21 mouse cellular contexts compared by ENCODE assay signal in genomic region chr5:88645405-88645804, GRCm38 (mm10). TPM values are rescaled to one million over a fixed set of nuclear protein-coding genes. Genes with fewer than 3 reads are reported as not detected.
DNase-seq lines count a peak whose midpoint lies in the region; ATAC-seq and TF ChIP-seq lines count a peak whose summit lies in the region.
"Had no signal": no experiment of that assay in that cellular context is flagged by ENCODE, and none has a peak within 500 bp of the region (broad histone marks: within the 10 kb centered on the region; RNA-seq: fewer than 3 reads in every experiment).

No protein-coding gene starts in this region.

- no peak overlapping the region for H3K4me3 ChIP-seq in heart, embryonic 10.5 days
- H3K4me3 ChIP-seq in lung, postnatal 0 days (ENCODE audit: low read depth, low read length) = no peak overlapping the region
- H3K4me3 ChIP-seq in kidney, postnatal 0 days (replicated peaks; ENCODE audit: low read depth, low read length) = no peak overlapping the region
- no peak overlapping the region for H3K4me3 ChIP-seq in midbrain, embryonic 10.5 days
- H3K4me3 ChIP-seq: embryonic facial prominence, embryonic 12.5 days; forebrain, embryonic 15.5 days; hindbrain, embryonic 13.5 days had no signal

- no peak overlapping the region for H3K4me2 ChIP-seq in lung, postnatal 0 days (replicated peaks; ENCODE audit: low read depth, low read length)
- no peak overlapping the region for H3K4me2 ChIP-seq in kidney, postnatal 0 days (ENCODE audit: low read length)
- H3K4me2 ChIP-seq: embryonic facial prominence, embryonic 12.5 days; forebrain, embryonic 15.5 days; hindbrain, embryonic 13.5 days had no signal

- 68% methylated on average over 5 of the region's 5 CpGs for WGBS in heart, embryonic 10.5 days
- 39% methylated on average over 5 of the region's 5 CpGs for WGBS in lung, postnatal 0 days
- WGBS in kidney, postnatal 0 days = 48% methylated on average over 5 of the region's 5 CpGs
- 89% methylated on average over 5 of the region's 5 CpGs for WGBS in midbrain, embryonic 10.5 days

- TF ChIP-seq EP300 in lung, postnatal 0 days (IDR thresholded peaks at IDR 0.05) = no peak

- H3K36me3 ChIP-seq in heart, embryonic 10.5 days = peaks cover 61% of the 10 kb centered on the region
- peaks cover 4% of the 10 kb centered on the region for H3K36me3 ChIP-seq in lung, postnatal 0 days (ENCODE audit: insufficient read depth, low read length)
- peaks cover 35% of the 10 kb centered on the region for H3K36me3 ChIP-seq in kidney, postnatal 0 days (ENCODE audit: insufficient read depth, low read length)
- H3K36me3 ChIP-seq in midbrain, embryonic 10.5 days = peaks cover 98% of the 10 kb centered on the region

- peak; percentile 27 for DNase-seq in heart, adult 11 months
- no peak for DNase-seq in heart, embryonic 10.5 days (ENCODE audit: low spot score)
- DNase-seq in lung, postnatal 0 days (ENCODE audit: low spot score) = peak; percentile 16
- no peak for DNase-seq in lung, postnatal 4 days
- DNase-seq in kidney, postnatal 0 days (ENCODE audit: low spot score) = peak; percentile 10
- peak; percentile 65 to 79 for DNase-seq in kidney, postnatal 36 days
- no peak for DNase-seq in layer of hippocampus, adult 9-11 months
- no peak for DNase-seq in midbrain, embryonic 10.5 days (ENCODE audit: low spot score)
- DNase-seq: adrenal gland, postnatal 10 days; B cell, adult 2 months; cerebellum, adult 11-12 months; cerebellum, adult 9-10 months; cerebellum, postnatal 25 days; gastrocnemius, postnatal 25 days; heart, postnatal 10 days; heart, postnatal 4 days had no signal

- ATAC-seq in lung, postnatal 0 days = no peak
- peak; percentile 55; the same call in 1 of the 2 replicates for ATAC-seq in kidney, postnatal 0 days (replicated peaks; ENCODE audit: low FRiP score, low read depth)
- ATAC-seq: CD4-positive, CD25-positive, alpha-beta regulatory T cell, adult 4 months; forebrain, embryonic 15.5 days had no signal

- no peaks in the 10 kb centered on the region for H3K27me3 ChIP-seq in heart, embryonic 10.5 days (ENCODE audit: insufficient read depth, poor library complexity, severe bottlenecking)
- no peaks in the 10 kb centered on the region for H3K27me3 ChIP-seq in lung, postnatal 0 days (replicated peaks; ENCODE audit: insufficient read depth, low read length)
- H3K27me3 ChIP-seq in kidney, postnatal 0 days (ENCODE audit: insufficient read depth, low read length) = no peaks in the 10 kb centered on the region
- H3K27me3 ChIP-seq in midbrain, embryonic 10.5 days (ENCODE audit: low read depth, poor library complexity, severe bottlenecking) = no peaks in the 10 kb centered on the region
- H3K27me3 ChIP-seq: embryonic facial prominence, embryonic 12.5 days; forebrain, embryonic 15.5 days; hindbrain, embryonic 13.5 days had no signal

- no peak overlapping the region for H3K9ac ChIP-seq in lung, postnatal 0 days (replicated peaks; ENCODE audit: low read depth)
- 0 out of 2 replicates have a peak overlapping the region, but pooled peaks have one; percentile 27 for H3K9ac ChIP-seq in kidney, postnatal 0 days (ENCODE audit: low read depth, low read length)
- H3K9ac ChIP-seq: embryonic facial prominence, embryonic 12.5 days; forebrain, embryonic 15.5 days; hindbrain, embryonic 13.5 days had no signal

- H3K27ac ChIP-seq in heart, embryonic 10.5 days = no peak overlapping the region
- no peak overlapping the region for H3K27ac ChIP-seq in lung, postnatal 0 days (ENCODE audit: low read length)
- peak overlapping the region; percentile 42; the same call in 1 of the 2 replicates for H3K27ac ChIP-seq in kidney, postnatal 0 days
- H3K27ac ChIP-seq in midbrain, embryonic 10.5 days (replicated peaks) = no peak overlapping the region
- H3K27ac ChIP-seq: embryonic facial prominence, embryonic 12.5 days; forebrain, embryonic 15.5 days; hindbrain, embryonic 13.5 days had no signal

- no peaks in the 10 kb centered on the region for H3K9me3 ChIP-seq in heart, embryonic 10.5 days
- no peaks in the 10 kb centered on the region for H3K9me3 ChIP-seq in lung, postnatal 0 days (ENCODE audit: low read length)
- H3K9me3 ChIP-seq in kidney, postnatal 0 days (replicated peaks; ENCODE audit: low read length) = no peaks in the 10 kb centered on the region
- H3K9me3 ChIP-seq in midbrain, embryonic 10.5 days (replicated peaks) = no peaks in the 10 kb centered on the region
- H3K9me3 ChIP-seq: embryonic facial prominence, embryonic 12.5 days; forebrain, embryonic 15.5 days; G1E; hindbrain, embryonic 13.5 days had no signal

- peaks cover 19% of the 10 kb centered on the region for H3K4me1 ChIP-seq in heart, embryonic 10.5 days
- no peaks in the 10 kb centered on the region for H3K4me1 ChIP-seq in lung, postnatal 0 days (ENCODE audit: insufficient read depth, low read depth, low read length)
- H3K4me1 ChIP-seq in kidney, postnatal 0 days (replicated peaks; ENCODE audit: insufficient read depth, low read length) = no peaks in the 10 kb centered on the region
- no peaks in the 10 kb centered on the region for H3K4me1 ChIP-seq in midbrain, embryonic 10.5 days
- H3K4me1 ChIP-seq: embryonic facial prominence, embryonic 12.5 days; forebrain, embryonic 15.5 days; hindbrain, embryonic 13.5 days had no signal

- no peak for TF ChIP-seq CTCF in lung, postnatal 0 days (IDR thresholded peaks at IDR 0.05)
- TF ChIP-seq CTCF in kidney, postnatal 0 days (IDR thresholded peaks at IDR 0.05; ENCODE audit: low read depth) = no peak

RNA-seq across cellular contexts. Expression of gene Grsf1, which starts 30.6 kb away (rescaled TPM):
- polyA plus RNA-seq in heart, embryonic 10.5 days (2016; fragmentation: Nextera tagmentation; extraction: Ambion mirVana) = 71.0 and 71.1 TPM in 2 replicates
- 45.4 and 46.0 TPM in 2 replicates for polyA plus RNA-seq in lung, postnatal 0 days (2015; fragmentation: Nextera tagmentation; extraction: Ambion mirVana)
- 82.0 and 82.7 TPM in 2 replicates for polyA plus RNA-seq in kidney, postnatal 0 days (2015; fragmentation: Nextera tagmentation; extraction: Ambion mirVana)
- polyA plus RNA-seq in midbrain, embryonic 10.5 days (2016; fragmentation: Nextera tagmentation; extraction: Ambion mirVana) = 79.7 and 81.7 TPM in 2 replicates

Comparison
In these comparisons a context has a peak if more than half of its experiments do, and no peak if none do; other contexts are left out.
1. DNase-seq: peak in heart, adult 11 months (single experiment), lung, postnatal 0 days (single experiment), kidney, postnatal 0 days (single experiment) and kidney, postnatal 36 days (2 of 2); none in heart, embryonic 10.5 days (single experiment), lung, postnatal 4 days (0 of 2), layer of hippocampus, adult 9-11 months (single experiment) and midbrain, embryonic 10.5 days (single experiment).